Mouse (Mus musculus) midbrain, postnatal 0 days (tissue): Measurements from ENCODE around the gene Olfr1094. TPM values are rescaled to one million over a fixed set of nuclear protein-coding genes. Genes with fewer than 3 reads are reported as not detected.

Experiments
- ATAC-seq: fragments of 200-750 bp; cut with Nextera tagmentation; 2 replicates; pipeline ENCODE4 v1.8.0; 2017; ENCODE audit warnings: moderate number of reproducible peaks, mild to moderate bottlenecking, moderate TSS enrichment, moderate library complexity; ENCODE audit not compliant: low FRiP score
- DNase-seq: peaks from one replicate; pipeline ENCODE4 v3.0.0-alpha.2; 2015; ENCODE audit warnings: low spot score
- H3K27ac ChIP-seq: fragments of 300-500 bp; sonication (generic); 2 replicates; pipeline ENCODE4 v1.5.1; 2014; ENCODE audit warnings: low read depth, mild to moderate bottlenecking, low read length, mixed read lengths
- H3K27me3 ChIP-seq: fragments of 300-500 bp; sonication (generic); 2 replicates; pipeline ENCODE4 v1.6.1; 2014; ENCODE audit warnings: low read length, control low read depth, mixed read lengths; ENCODE audit not compliant: insufficient read depth
- H3K36me3 ChIP-seq: fragments of 300-500 bp; sonication (generic); 2 replicates; pipeline ENCODE4 v1.6.1; 2014; ENCODE audit warnings: low read length, control low read depth, mixed read lengths; ENCODE audit not compliant: insufficient read depth
- H3K4me1 ChIP-seq: fragments of 300-500 bp; sonication (generic); 2 replicates; pipeline ENCODE4 v1.6.1; 2014; ENCODE audit warnings: mild to moderate bottlenecking, control low read depth, antibody characterized with exemption, low read length, mixed read lengths; ENCODE audit not compliant: insufficient read depth
- H3K4me2 ChIP-seq: fragments of 300-500 bp; sonication (generic); 2 replicates; pipeline ENCODE4 v1.6.1; 2014; ENCODE audit warnings: low read depth, mild to moderate bottlenecking, low read length, mixed read lengths; ENCODE audit not compliant: poor library complexity, severe bottlenecking
- H3K4me3 ChIP-seq: fragments of 300-500 bp; sonication (generic); 2 replicates; pipeline ENCODE4 v1.5.1; 2014; ENCODE audit warnings: low read depth, mild to moderate bottlenecking, low read length, moderate library complexity
- H3K9ac ChIP-seq: fragments of 300-500 bp; sonication (generic); replicated peaks from 2 replicates; pipeline ENCODE4 v1.6.1; 2014; ENCODE audit warnings: mild to moderate bottlenecking, low read length, moderate library complexity, mixed read lengths; ENCODE audit not compliant: poor library complexity, severe bottlenecking
- H3K9me3 ChIP-seq: fragments of 300-500 bp; sonication (generic); 2 replicates; pipeline ENCODE4 v1.6.1; 2016; ENCODE audit warnings: low read length, control low read depth
- CTCF ChIP-seq: IDR thresholded peaks from 2 replicates; pipeline ENCODE4 v1.5.1; 2016; ENCODE audit warnings: antibody characterized with exemption, mild to moderate bottlenecking
- WGBS: fragments of 180-500 bp; shearing (Covaris S2); extraction: QIAGEN DNeasy Blood & Tissue Kit; methylation state at CpG from one replicate; pipeline ENCODE4 v1.1.7; 2014; 5-methylcytosine and 5-hydroxymethylcytosine counted together
- polyA plus RNA-seq: library from polyadenylated mRNA; unstranded; fragments of >200 nt; fragmentation: Nextera tagmentation; extraction: Ambion mirVana; gene quantifications from 2 replicates; pipeline ENCODE4 v1.2.1, GENCODE M21; 2015
- total RNA-seq: library from RNA; depleted of rRNA; stranded (reverse); fragments of >200 nt; gene quantifications from 2 replicates; pipeline ENCODE4 v1.2.3, GENCODE M21; 2014; rRNA removed

The Olfr1094 gene
- total RNA-seq (not detected in 2 replicates), polyA plus RNA-seq (not detected in 2 replicates)

DNA sequence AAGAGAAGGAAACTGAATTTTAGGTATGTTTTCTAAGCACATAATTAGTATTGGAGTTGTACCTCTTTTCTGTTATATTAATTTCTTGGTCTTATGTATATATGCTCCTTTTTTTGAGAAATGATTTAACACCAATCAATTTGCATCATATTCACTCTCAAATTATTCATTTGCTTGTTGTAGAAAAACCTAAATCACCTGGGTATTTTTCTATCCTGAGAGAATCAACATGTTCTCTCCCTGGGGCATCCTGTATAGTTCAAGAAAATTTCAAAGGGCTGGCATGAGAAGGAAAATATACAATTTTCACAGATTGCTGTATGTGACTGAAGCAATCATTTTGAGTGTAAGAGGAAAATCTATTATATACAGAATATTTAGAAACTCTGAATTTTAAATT, at the start of gene Olfr1094:
Gene Olfr1094 (plus strand): TSS at position 301 of the 400 bp plus-strand sequence.
- no peak for TF ChIP-seq CTCF
- Histone ChIP-seq H3K9me3 (no peaks in the 10 kb centered on the region), H3K36me3 (no peaks in the 10 kb centered on the region), H3K9ac (no peak within 1 kb of the TSS), H3K4me2 (no peak within 1 kb of the TSS), H3K27me3 (no peaks in the 10 kb centered on the region), H3K27ac (no peak within 1 kb of the TSS), H3K4me3 (no peak within 1 kb of the TSS), H3K4me1 (no peaks in the 10 kb centered on the region)
- DNase-seq (no peak), ATAC-seq (no peak)

- Histone ChIP-seq H3K27ac (no peak within 1 kb of the TSS), H3K4me2 (no peak within 1 kb of the TSS), H3K9ac (no peak within 1 kb of the TSS), H3K36me3 (no peaks in the 10 kb centered on the region), H3K4me1 (no peaks in the 10 kb centered on the region), H3K4me3 (no peak within 1 kb of the TSS), H3K27me3 (no peaks in the 10 kb centered on the region), H3K9me3 (no peaks in the 10 kb centered on the region)
- DNase-seq (no peak), ATAC-seq (no peak)
- TF ChIP-seq CTCF: no peak
- WGBS: 84% methylated on average over 2 of the region's 2 CpGs
These were observed 42.3 kb upstream of the Olfr1094 start, which contains the start of gene Olfr1093 for GRCm38 (mm10) chr2:86782179-86782578. TSS of gene Olfr1093 (plus strand) at chr2:86782479.

GRCm38 (mm10) chr2:86809918-86810317, 14.5 kb upstream of the Olfr1094 start, which contains the start of gene Olfr141:
TSS of gene Olfr141 (minus strand) at chr2:86810018.
- TF ChIP-seq CTCF: no peak
- H3K9me3 ChIP-seq: no peaks in the 10 kb centered on the region

GRCm38 (mm10) chr2:86851596-86851995, 27.1 kb downstream of the Olfr1094 start, which contains the start of gene Olfr1095:
TSS of gene Olfr1095 (minus strand) at chr2:86851696.
- no peak for ATAC-seq
- H3K4me2 ChIP-seq: no peak within 1 kb of the TSS

More at GRCm38 (mm10) chr2:86809918-86810317, 14.5 kb upstream of the Olfr1094 start, which contains the start of gene Olfr141:
- Histone ChIP-seq H3K4me1 (no peaks in the 10 kb centered on the region), H3K27me3 (no peaks in the 10 kb centered on the region), H3K9ac (no peak within 1 kb of the TSS), H3K36me3 (no peaks in the 10 kb centered on the region), H3K27ac (no peak within 1 kb of the TSS), H3K4me2 (no peak within 1 kb of the TSS), H3K4me3 (no peak within 1 kb of the TSS)
- DNase-seq (no peak), ATAC-seq (no peak)

DNA sequence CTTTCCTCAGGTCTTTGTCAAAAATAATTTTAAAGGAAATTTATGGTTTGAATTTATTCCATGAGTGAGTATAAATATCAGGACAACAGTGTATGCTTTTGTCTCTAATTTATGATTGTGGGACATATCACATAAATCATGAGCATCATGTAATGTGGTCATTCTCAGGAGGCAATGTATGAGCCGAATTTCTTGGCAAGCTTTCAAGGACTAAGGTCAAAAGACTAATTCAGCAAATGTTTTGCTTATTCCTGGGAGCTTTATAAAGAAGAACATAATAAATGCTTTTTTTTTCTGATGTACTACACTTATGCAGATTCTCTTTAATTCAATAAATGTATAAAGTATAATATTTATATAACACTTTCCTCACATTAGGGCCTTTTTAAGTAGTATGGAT, 50.2 kb downstream of the Olfr1094 start, which contains the start of gene Gm13723:
Gene Gm13723 (minus strand): TSS at position 101 of the 400 bp plus-strand sequence.
- no peak for TF ChIP-seq CTCF
- no peak within 1 kb of the TSS for H3K4me2 ChIP-seq
- H3K9ac ChIP-seq: no peak within 1 kb of the TSS
- no peaks in the 10 kb centered on the region for H3K27me3 ChIP-seq
- H3K4me3 ChIP-seq: no peak within 1 kb of the TSS
- DNase-seq (no peak), ATAC-seq (no peak)
- H3K36me3 ChIP-seq: no peaks in the 10 kb centered on the region
- 58% methylated on average over 1 of the region's 1 CpGs for WGBS
- H3K27ac ChIP-seq: no peak within 1 kb of the TSS
- H3K9me3 ChIP-seq: no peaks in the 10 kb centered on the region
- no peaks in the 10 kb centered on the region for H3K4me1 ChIP-seq

More at GRCm38 (mm10) chr2:86851596-86851995, 27.1 kb downstream of the Olfr1094 start, which contains the start of gene Olfr1095:
- no peaks in the 10 kb centered on the region for H3K4me1 ChIP-seq
- no peak within 1 kb of the TSS for H3K9ac ChIP-seq
- TF ChIP-seq CTCF: no peak
- no peaks in the 10 kb centered on the region for H3K36me3 ChIP-seq
- no peak within 1 kb of the TSS for H3K4me3 ChIP-seq
- no peak within 1 kb of the TSS for H3K27ac ChIP-seq
- WGBS: 90% methylated on average over 3 of the region's 3 CpGs
- DNase-seq: no peak
- no peaks in the 10 kb centered on the region for H3K9me3 ChIP-seq
- no peaks in the 10 kb centered on the region for H3K27me3 ChIP-seq

Other genes starting within 250 kb of the Olfr1094 start
- not detected in 2 replicates for gene Olfr1082, start 225.7 kb upstream of the Olfr1094 start, total RNA-seq
- gene Olfr1082, start 225.7 kb upstream of the Olfr1094 start, polyA plus RNA-seq: not detected in 2 replicates
- gene Olfr1084, start 184.9 kb upstream of the Olfr1094 start, total RNA-seq: not detected in 2 replicates
- gene Olfr1084, start 184.9 kb upstream of the Olfr1094 start, polyA plus RNA-seq: not detected in 2 replicates
- gene Olfr1085, start 162.6 kb upstream of the Olfr1094 start, total RNA-seq: not detected in 2 replicates
- gene Olfr1085, start 162.6 kb upstream of the Olfr1094 start, polyA plus RNA-seq: not detected in 2 replicates
- gene Olfr1086, start 144.6 kb upstream of the Olfr1094 start, total RNA-seq: not detected in 2 replicates
- gene Olfr1086, start 144.6 kb upstream of the Olfr1094 start, polyA plus RNA-seq: not detected in 2 replicates
- not detected in 2 replicates for gene Olfr1087, start 126.3 kb upstream of the Olfr1094 start, total RNA-seq
- not detected in 2 replicates for gene Olfr1087, start 126.3 kb upstream of the Olfr1094 start, polyA plus RNA-seq
- not detected in 2 replicates for gene Olfr1089, start 91.0 kb upstream of the Olfr1094 start, total RNA-seq
- gene Olfr1089, start 91.0 kb upstream of the Olfr1094 start, polyA plus RNA-seq: not detected in 2 replicates
- gene Olfr1090, start 65.7 kb upstream of the Olfr1094 start, total RNA-seq: not detected in 2 replicates
- not detected in 2 replicates for gene Olfr1090, start 65.7 kb upstream of the Olfr1094 start, polyA plus RNA-seq
- not detected in 2 replicates for gene Olfr1093, start 42.2 kb upstream of the Olfr1094 start, total RNA-seq
- not detected in 2 replicates for gene Olfr1093, start 42.2 kb upstream of the Olfr1094 start, polyA plus RNA-seq
- gene Olfr141, start 14.6 kb upstream of the Olfr1094 start, total RNA-seq: not detected in 2 replicates
- gene Olfr141, start 14.6 kb upstream of the Olfr1094 start, polyA plus RNA-seq: not detected in 2 replicates
- gene Olfr1095, start 27.0 kb downstream of the Olfr1094 start, total RNA-seq: not detected in 2 replicates
- gene Olfr1095, start 27.0 kb downstream of the Olfr1094 start, polyA plus RNA-seq: not detected in 2 replicates
- gene Gm13723, start 50.1 kb downstream of the Olfr1094 start, total RNA-seq: not detected in 2 replicates
- not detected in 2 replicates for gene Gm13723, start 50.1 kb downstream of the Olfr1094 start, polyA plus RNA-seq
- gene Olfr1097, start 67.6 kb downstream of the Olfr1094 start, total RNA-seq: not detected in 2 replicates
- gene Olfr1097, start 67.6 kb downstream of the Olfr1094 start, polyA plus RNA-seq: not detected in 2 replicates
- gene Olfr1098, start 99.9 kb downstream of the Olfr1094 start, total RNA-seq: not detected in 2 replicates
- not detected in 2 replicates for gene Olfr1098, start 99.9 kb downstream of the Olfr1094 start, polyA plus RNA-seq
- not detected in 2 replicates for gene Olfr1099, start 136.0 kb downstream of the Olfr1094 start, total RNA-seq
- not detected in 2 replicates for gene Olfr1099, start 136.0 kb downstream of the Olfr1094 start, polyA plus RNA-seq
- gene Olfr1100, start 155.3 kb downstream of the Olfr1094 start, total RNA-seq: not detected in 2 replicates
- gene Olfr1100, start 155.3 kb downstream of the Olfr1094 start, polyA plus RNA-seq: not detected in 2 replicates
- gene Olfr1101, start 166.6 kb downstream of the Olfr1094 start, total RNA-seq: not detected in 2 replicates
- not detected in 2 replicates for gene Olfr1101, start 166.6 kb downstream of the Olfr1094 start, polyA plus RNA-seq
- gene Olfr1102, start 173.7 kb downstream of the Olfr1094 start, total RNA-seq: not detected in 2 replicates
- not detected in 2 replicates for gene Olfr1102, start 173.7 kb downstream of the Olfr1094 start, polyA plus RNA-seq
- not detected in 2 replicates for gene Olfr1104, start 202.4 kb downstream of the Olfr1094 start, total RNA-seq
- gene Olfr1104, start 202.4 kb downstream of the Olfr1094 start, polyA plus RNA-seq: not detected in 2 replicates
- not detected in 2 replicates for gene Olfr1105, start 211.9 kb downstream of the Olfr1094 start, total RNA-seq
- gene Olfr1105, start 211.9 kb downstream of the Olfr1094 start, polyA plus RNA-seq: not detected in 2 replicates
- not detected in 2 replicates for gene Olfr1106, start 227.6 kb downstream of the Olfr1094 start, total RNA-seq
- not detected in 2 replicates for gene Olfr1106, start 227.6 kb downstream of the Olfr1094 start, polyA plus RNA-seq